Mouse (Mus musculus): ENCODE measurements around the gene Gm5244. TPM values are rescaled to one million over a fixed set of nuclear protein-coding genes. Genes with fewer than 3 reads are reported as not detected.

Gm5244 gene
- not detected in 2 replicates for polyA plus RNA-seq (2014; fragmentation: Nextera tagmentation; extraction: Ambion mirVana)

GRCm38 (mm10) chr19:12846382-12846781 lies at the start of gene Gm5244:
Gene Gm5244, plus strand, starts transcription at chr19:12846682.
- H3K36me3 ChIP-seq (ENCODE audit: control insufficient read depth, insufficient read depth, low read length): no peaks in the 10 kb centered on the region
- DNase-seq (ENCODE audit: low spot score, missing footprints) (no peak), ATAC-seq (ENCODE audit: low FRiP score) (no peak)
- H3K4me2 ChIP-seq: no peak within 1 kb of the TSS
- H3K9me3 ChIP-seq (ENCODE audit: control insufficient read depth, low read length): no peaks in the 10 kb centered on the region
- H3K9ac ChIP-seq (ENCODE audit: low read length): no peak within 1 kb of the TSS
- no peak within 1 kb of the TSS for H3K4me3 ChIP-seq (ENCODE audit: low read depth, low read length)
- no peaks in the 10 kb centered on the region for H3K4me1 ChIP-seq (ENCODE audit: control insufficient read depth, insufficient read depth, low read length)
- no peak within 1 kb of the TSS for H3K27ac ChIP-seq (ENCODE audit: low read depth, low read length)
- no peaks in the 10 kb centered on the region for H3K27me3 ChIP-seq (ENCODE audit: control insufficient read depth, insufficient read depth, low read length)

- Histone ChIP-seq H3K4me2 (peak overlapping the region; percentile 57), H3K27ac (ENCODE audit: low read depth, low read length) (peak overlapping the region; percentile 100), H3K9ac (ENCODE audit: low read length) (peak overlapping the region; percentile 95), H3K36me3 (ENCODE audit: control insufficient read depth, insufficient read depth, low read length) (no peaks in the 10 kb centered on the region), H3K9me3 (ENCODE audit: control insufficient read depth, low read length) (no peaks in the 10 kb centered on the region), H3K27me3 (ENCODE audit: control insufficient read depth, insufficient read depth, low read length) (no peaks in the 10 kb centered on the region), H3K4me1 (ENCODE audit: control insufficient read depth, insufficient read depth, low read length) (peaks cover 4% of the 10 kb centered on the region; the same call in 1 of the 2 replicates), H3K4me3 (ENCODE audit: low read depth, low read length) (peak overlapping the region; percentile 97)
- ATAC-seq (ENCODE audit: low FRiP score) (no peak), DNase-seq (ENCODE audit: low spot score, missing footprints) (no peak)
- WGBS: under 1% methylated on average over 7 of the region's 7 CpGs
Measured at GRCm38 (mm10) chr19:12797071-12797470, 49.4 kb upstream of the Gm5244 start.

DNA sequence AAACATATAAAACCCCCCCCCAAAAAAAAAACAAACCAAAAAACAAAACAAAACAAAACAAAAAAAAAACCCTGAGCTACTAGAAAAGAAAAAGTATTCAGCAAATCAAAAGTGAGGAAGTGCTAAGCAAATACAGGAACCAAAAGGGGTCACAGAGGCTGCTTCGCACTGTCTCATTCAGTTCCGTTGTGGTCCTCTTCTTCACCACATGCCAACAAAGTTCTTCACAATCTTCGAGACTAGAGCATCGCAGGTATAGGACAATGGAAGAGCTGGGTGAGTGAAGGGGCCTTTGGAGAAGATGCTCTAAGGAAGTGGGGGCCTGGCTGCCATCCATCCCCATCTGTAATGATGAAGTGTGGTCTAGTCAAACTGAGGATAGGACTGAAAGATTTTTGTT lies 48.1 kb upstream of the Gm5244 start:
- Histone ChIP-seq H3K4me3 (ENCODE audit: low read depth, low read length) (no peak overlapping the region), H3K27me3 (ENCODE audit: control insufficient read depth, insufficient read depth, low read length) (no peaks in the 10 kb centered on the region), H3K9ac (ENCODE audit: low read length) (no peak overlapping the region), H3K36me3 (ENCODE audit: control insufficient read depth, insufficient read depth, low read length) (no peaks in the 10 kb centered on the region), H3K4me1 (ENCODE audit: control insufficient read depth, insufficient read depth, low read length) (no peaks in the 10 kb centered on the region), H3K4me2 (no peak overlapping the region), H3K27ac (ENCODE audit: low read depth, low read length) (no peak overlapping the region), H3K9me3 (ENCODE audit: control insufficient read depth, low read length) (no peaks in the 10 kb centered on the region)
- DNase-seq (ENCODE audit: low spot score, missing footprints) (no peak), ATAC-seq (ENCODE audit: low FRiP score) (no peak)
- WGBS: 85% methylated on average over 4 of the region's 4 CpGs

DNA sequence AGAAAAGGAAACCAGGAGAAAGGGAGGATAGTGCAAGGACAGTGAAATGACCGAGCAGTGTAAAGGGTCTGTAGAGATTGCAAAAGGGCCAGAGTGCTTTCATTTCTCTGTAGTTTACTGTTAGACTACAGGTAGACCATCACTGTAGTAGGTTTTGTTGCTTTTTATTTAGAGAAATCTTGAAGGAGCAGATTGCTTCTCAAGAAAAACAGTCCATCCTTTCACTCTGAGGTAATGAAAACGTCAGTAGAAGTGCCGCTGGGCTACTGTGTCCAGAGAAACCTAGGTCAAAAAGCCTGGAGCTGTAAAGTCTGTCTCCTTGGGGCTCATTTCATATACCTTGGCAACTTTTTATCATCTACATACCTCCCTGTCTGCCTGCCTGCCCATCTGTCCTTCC lies 47.4 kb upstream of the Gm5244 start:
- no peak overlapping the region for H3K4me2 ChIP-seq
- H3K4me3 ChIP-seq (ENCODE audit: low read depth, low read length): no peak overlapping the region
- H3K4me1 ChIP-seq (ENCODE audit: control insufficient read depth, insufficient read depth, low read length): no peaks in the 10 kb centered on the region
- no peak overlapping the region for H3K27ac ChIP-seq (ENCODE audit: low read depth, low read length)
- H3K9me3 ChIP-seq (ENCODE audit: control insufficient read depth, low read length): no peaks in the 10 kb centered on the region
- DNase-seq (ENCODE audit: low spot score, missing footprints): no peak
- no peaks in the 10 kb centered on the region for H3K27me3 ChIP-seq (ENCODE audit: control insufficient read depth, insufficient read depth, low read length)
- H3K36me3 ChIP-seq (ENCODE audit: control insufficient read depth, insufficient read depth, low read length): no peaks in the 10 kb centered on the region
- no peak for ATAC-seq (ENCODE audit: low FRiP score)
- no peak overlapping the region for H3K9ac ChIP-seq (ENCODE audit: low read length)
- 89% methylated on average over 3 of the region's 3 CpGs for WGBS

GRCm38 (mm10) chr19:12800621-12801020 lies 45.9 kb upstream of the Gm5244 start:
- Histone ChIP-seq H3K4me2 (no peak overlapping the region), H3K9ac (ENCODE audit: low read length) (no peak overlapping the region), H3K27me3 (ENCODE audit: control insufficient read depth, insufficient read depth, low read length) (no peaks in the 10 kb centered on the region), H3K9me3 (ENCODE audit: control insufficient read depth, low read length) (no peaks in the 10 kb centered on the region), H3K27ac (ENCODE audit: low read depth, low read length) (no peak overlapping the region), H3K4me3 (ENCODE audit: low read depth, low read length) (no peak overlapping the region), H3K36me3 (ENCODE audit: control insufficient read depth, insufficient read depth, low read length) (no peaks in the 10 kb centered on the region), H3K4me1 (ENCODE audit: control insufficient read depth, insufficient read depth, low read length) (no peaks in the 10 kb centered on the region)
- no peak for ATAC-seq (ENCODE audit: low FRiP score)
- DNase-seq (ENCODE audit: low spot score, missing footprints): no peak
- WGBS: 85% methylated on average over 2 of the region's 2 CpGs

DNA sequence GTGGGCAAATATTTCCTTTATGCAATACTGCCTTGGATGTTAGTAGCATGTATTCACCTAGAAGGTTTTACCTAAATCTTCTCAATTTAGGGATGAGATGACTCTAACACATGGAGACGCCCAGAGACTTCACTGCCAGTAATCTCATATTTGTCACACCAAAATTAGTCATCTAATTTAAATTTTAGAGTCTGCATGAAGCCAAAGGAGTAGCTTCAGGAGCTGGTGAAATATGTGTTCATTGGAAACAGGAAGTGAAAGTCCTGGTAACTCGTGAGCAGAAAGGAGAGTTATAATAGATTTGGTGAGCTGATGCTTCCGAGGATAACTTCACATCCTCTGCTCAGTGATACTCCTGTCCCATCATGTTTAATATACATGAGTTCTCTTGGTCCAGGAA lies 45.4 kb upstream of the Gm5244 start:
- H3K27ac ChIP-seq (ENCODE audit: low read depth, low read length): no peak overlapping the region
- H3K27me3 ChIP-seq (ENCODE audit: control insufficient read depth, insufficient read depth, low read length): no peaks in the 10 kb centered on the region
- no peak for DNase-seq (ENCODE audit: low spot score, missing footprints)
- H3K4me3 ChIP-seq (ENCODE audit: low read depth, low read length): no peak overlapping the region
- H3K4me2 ChIP-seq: no peak overlapping the region
- no peaks in the 10 kb centered on the region for H3K4me1 ChIP-seq (ENCODE audit: control insufficient read depth, insufficient read depth, low read length)
- no peak for ATAC-seq (ENCODE audit: low FRiP score)
- no peaks in the 10 kb centered on the region for H3K9me3 ChIP-seq (ENCODE audit: control insufficient read depth, low read length)
- H3K9ac ChIP-seq (ENCODE audit: low read length): no peak overlapping the region
- 83% methylated on average over 3 of the region's 3 CpGs for WGBS
- H3K36me3 ChIP-seq (ENCODE audit: control insufficient read depth, insufficient read depth, low read length): no peaks in the 10 kb centered on the region

- WGBS: 81% methylated on average over 3 of the region's 3 CpGs
- no peaks in the 10 kb centered on the region for H3K4me1 ChIP-seq (ENCODE audit: control insufficient read depth, insufficient read depth, low read length)
- no peak overlapping the region for H3K4me3 ChIP-seq (ENCODE audit: low read depth, low read length)
- no peak for DNase-seq (ENCODE audit: low spot score, missing footprints)
- H3K4me2 ChIP-seq: no peak overlapping the region
- H3K36me3 ChIP-seq (ENCODE audit: control insufficient read depth, insufficient read depth, low read length): no peaks in the 10 kb centered on the region
- no peak overlapping the region for H3K9ac ChIP-seq (ENCODE audit: low read length)
- H3K9me3 ChIP-seq (ENCODE audit: control insufficient read depth, low read length): no peaks in the 10 kb centered on the region
- no peak for ATAC-seq (ENCODE audit: low FRiP score)
- no peak overlapping the region for H3K27ac ChIP-seq (ENCODE audit: low read depth, low read length)
- no peaks in the 10 kb centered on the region for H3K27me3 ChIP-seq (ENCODE audit: control insufficient read depth, insufficient read depth, low read length)
Measured at GRCm38 (mm10) chr19:12802830-12803229, 43.7 kb upstream of the Gm5244 start.

DNA sequence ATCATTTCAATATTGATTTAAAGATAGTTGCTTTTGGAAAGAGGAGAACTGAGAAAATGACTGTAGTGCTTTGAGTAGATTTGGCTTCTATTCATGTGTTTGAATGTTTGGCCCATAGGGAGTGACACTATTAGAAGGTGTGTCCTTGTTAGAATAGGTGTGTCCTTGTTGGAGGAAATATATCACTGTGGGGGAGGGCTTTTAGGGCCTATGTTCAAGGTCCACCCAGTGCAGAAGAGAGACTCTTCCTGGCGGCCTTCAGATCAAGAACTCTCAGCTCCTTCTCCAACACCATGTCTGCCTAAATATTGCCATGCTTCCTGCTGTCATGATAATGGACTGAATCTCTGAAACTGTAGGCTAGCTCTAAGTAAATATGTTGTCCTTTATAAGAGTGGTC lies 42.2 kb upstream of the Gm5244 start:
- H3K4me2 ChIP-seq: no peak overlapping the region
- H3K4me3 ChIP-seq (ENCODE audit: low read depth, low read length): no peak overlapping the region
- H3K27ac ChIP-seq (ENCODE audit: low read depth, low read length): no peak overlapping the region
- no peaks in the 10 kb centered on the region for H3K36me3 ChIP-seq (ENCODE audit: control insufficient read depth, insufficient read depth, low read length)
- no peaks in the 10 kb centered on the region for H3K9me3 ChIP-seq (ENCODE audit: control insufficient read depth, low read length)
- no peaks in the 10 kb centered on the region for H3K4me1 ChIP-seq (ENCODE audit: control insufficient read depth, insufficient read depth, low read length)
- no peaks in the 10 kb centered on the region for H3K27me3 ChIP-seq (ENCODE audit: control insufficient read depth, insufficient read depth, low read length)
- WGBS: 81% methylated on average over 1 of the region's 1 CpGs
- H3K9ac ChIP-seq (ENCODE audit: low read length): no peak overlapping the region
- ATAC-seq (ENCODE audit: low FRiP score) (no peak), DNase-seq (ENCODE audit: low spot score, missing footprints) (no peak)

DNA sequence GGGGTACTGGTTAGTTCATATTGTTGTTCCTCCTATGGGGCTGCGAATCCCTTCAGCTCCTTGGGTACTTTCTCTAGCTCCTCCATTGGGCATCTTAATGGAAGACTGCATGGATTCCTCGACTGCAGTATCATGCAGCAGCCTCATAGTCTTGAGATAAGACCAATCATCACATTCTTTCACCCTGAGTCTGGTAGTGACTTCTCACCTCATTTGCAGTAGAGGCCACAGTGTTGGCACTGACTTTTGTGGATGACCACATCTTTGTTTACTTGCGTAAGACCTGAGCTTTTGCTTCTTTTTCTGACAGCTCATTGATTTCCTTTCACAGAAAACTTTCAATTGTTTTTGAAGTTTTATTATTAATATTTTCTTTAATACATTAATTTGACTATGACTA lies 40.8 kb upstream of the Gm5244 start:
- no peak for ATAC-seq (ENCODE audit: low FRiP score)
- no peak for DNase-seq (ENCODE audit: low spot score, missing footprints)
- Histone ChIP-seq H3K4me2 (no peak overlapping the region), H3K9me3 (ENCODE audit: control insufficient read depth, low read length) (no peaks in the 10 kb centered on the region), H3K36me3 (ENCODE audit: control insufficient read depth, insufficient read depth, low read length) (no peaks in the 10 kb centered on the region), H3K27me3 (ENCODE audit: control insufficient read depth, insufficient read depth, low read length) (no peaks in the 10 kb centered on the region), H3K4me1 (ENCODE audit: control insufficient read depth, insufficient read depth, low read length) (no peaks in the 10 kb centered on the region), H3K27ac (ENCODE audit: low read depth, low read length) (no peak overlapping the region), H3K9ac (ENCODE audit: low read length) (no peak overlapping the region), H3K4me3 (ENCODE audit: low read depth, low read length) (no peak overlapping the region)
- 82% methylated on average over 3 of the region's 3 CpGs for WGBS

GRCm38 (mm10) chr19:12806214-12806613 lies 40.3 kb upstream of the Gm5244 start:
- Histone ChIP-seq H3K4me1 (ENCODE audit: control insufficient read depth, insufficient read depth, low read length) (no peaks in the 10 kb centered on the region), H3K4me3 (ENCODE audit: low read depth, low read length) (no peak overlapping the region), H3K27ac (ENCODE audit: low read depth, low read length) (no peak overlapping the region), H3K27me3 (ENCODE audit: control insufficient read depth, insufficient read depth, low read length) (no peaks in the 10 kb centered on the region), H3K9me3 (ENCODE audit: control insufficient read depth, low read length) (no peaks in the 10 kb centered on the region), H3K4me2 (no peak overlapping the region), H3K36me3 (ENCODE audit: control insufficient read depth, insufficient read depth, low read length) (no peaks in the 10 kb centered on the region), H3K9ac (ENCODE audit: low read length) (no peak overlapping the region)
- ATAC-seq (ENCODE audit: low FRiP score) (no peak), DNase-seq (ENCODE audit: low spot score, missing footprints) (no peak)
- 81% methylated on average over 2 of the region's 2 CpGs for WGBS
